Mouse (Mus musculus) c-Kit-negative CD71-positive TER-119-positive erythroid progenitor cells, embryonic 14.5 days (primary cell): ENCODE measurements around the gene Rbm4.
"Not testable (repeated sequence)": the region's sequence is repeated elsewhere in the genome, so short reads cannot be mapped to it uniquely, and the experiment has no call there.

ENCODE experiments used
- DNase-seq: peaks from one replicate; pipeline ENCODE4 v3.0.0-alpha.2; 2013; ENCODE audit warnings: low read depth, low spot score

Rbm4 gene

DNA sequence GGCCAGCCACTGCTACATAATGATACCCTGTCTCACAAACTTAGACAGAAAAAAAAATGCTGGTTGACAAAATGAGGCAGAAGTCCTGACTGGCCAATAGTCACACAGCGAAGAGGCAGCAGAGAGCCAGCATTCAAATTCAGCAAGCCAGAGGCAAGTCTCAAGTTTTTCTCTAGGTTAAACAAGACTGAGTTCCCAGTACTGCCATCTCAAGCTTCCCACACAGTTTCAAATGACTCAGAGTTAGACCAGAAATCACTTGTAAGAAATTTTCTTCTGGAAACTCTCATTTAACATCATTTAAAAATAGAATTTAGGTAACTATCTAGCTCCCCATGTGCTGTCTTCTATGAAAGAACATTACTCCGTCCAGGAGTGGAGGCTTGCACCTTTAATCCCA, 4.1 kb upstream of the Rbm4 start:
- no peak for DNase-seq

DNA sequence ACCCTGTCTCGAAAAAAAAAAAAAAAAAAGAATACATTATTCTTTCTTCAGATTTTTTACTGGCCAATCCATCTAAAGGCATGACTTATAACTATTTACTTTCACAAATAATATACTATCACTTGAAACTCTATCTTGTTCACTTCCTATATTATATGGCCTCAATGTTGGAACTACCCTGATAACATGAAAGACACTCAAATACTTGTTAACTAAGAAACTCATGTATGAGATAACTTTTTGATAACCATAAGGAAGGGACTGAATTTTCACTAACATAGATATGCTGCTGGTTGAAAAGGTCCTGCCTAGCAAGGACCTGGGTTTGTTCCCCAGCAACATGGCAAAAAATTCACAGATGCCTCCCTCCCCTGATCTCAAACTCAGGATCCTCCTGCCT, 2.2 kb upstream of the Rbm4 start:
- no peak for DNase-seq

DNA sequence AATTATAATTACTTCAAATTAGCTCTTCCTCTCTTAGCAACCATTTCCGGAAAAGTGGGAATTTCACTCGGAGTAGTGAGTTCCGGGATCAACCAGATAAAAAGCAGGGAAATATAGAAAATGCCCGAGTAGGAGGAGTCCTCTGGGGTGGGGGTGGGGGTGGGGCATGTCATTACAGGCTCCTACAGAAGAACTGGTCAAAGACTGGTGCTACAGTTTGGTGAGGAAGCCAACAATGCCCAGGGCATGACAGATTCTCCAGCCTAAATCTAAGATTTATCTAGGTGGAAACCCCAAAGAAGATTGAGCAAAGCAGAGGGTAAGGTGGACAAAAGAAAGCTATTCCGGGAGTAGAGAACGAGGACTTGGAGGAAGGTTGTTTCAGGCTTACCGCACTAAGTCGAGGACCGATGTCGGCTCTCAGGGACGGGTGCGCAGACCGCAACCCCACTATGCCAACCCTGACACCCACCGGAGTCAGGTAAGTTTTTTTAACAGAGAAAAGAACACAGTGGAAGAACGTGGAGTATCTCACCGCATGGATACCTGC, 345 bp downstream of the Rbm4 start:
- no peak for DNase-seq

DNA sequence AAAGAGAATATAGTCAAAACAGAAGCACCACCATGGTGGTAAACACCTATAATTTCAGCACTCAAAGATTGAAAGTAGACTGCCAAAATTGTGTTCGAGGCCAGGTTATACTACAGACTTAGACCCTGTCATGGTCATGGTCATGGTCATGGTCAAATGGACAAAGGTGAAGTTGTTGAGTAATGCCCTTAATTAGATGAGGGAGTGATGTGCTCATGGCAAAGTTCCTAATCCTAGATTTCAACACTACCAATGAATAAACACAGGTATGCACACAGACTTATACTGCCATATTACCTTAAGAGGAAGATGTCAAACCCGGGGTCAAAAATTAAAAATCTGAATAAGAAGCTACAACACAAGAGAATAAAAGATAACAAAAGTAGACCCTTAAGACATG, 7.4 kb downstream of the Rbm4 start:
- DNase-seq, result no peak

DNA sequence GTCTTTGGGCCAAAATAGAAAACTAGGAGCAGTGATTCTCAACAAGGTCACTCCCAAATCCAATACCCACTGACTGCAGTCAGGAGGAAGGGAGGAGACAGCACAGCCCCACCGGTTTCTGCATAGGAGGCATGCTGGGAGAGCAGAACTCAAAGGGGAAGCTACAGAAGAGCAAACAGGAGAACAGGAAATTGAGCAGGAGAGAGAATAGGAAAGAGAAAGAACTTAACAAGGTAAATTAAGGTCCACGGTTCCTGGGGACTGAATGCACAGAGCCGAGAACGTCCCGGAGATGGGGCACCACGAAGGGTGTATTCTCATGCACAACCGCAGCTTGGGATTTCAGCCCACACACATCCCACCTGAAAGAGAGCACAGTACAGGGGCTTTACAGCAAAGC, 8.5 kb downstream of the Rbm4 start:
- no peak for DNase-seq

DNA sequence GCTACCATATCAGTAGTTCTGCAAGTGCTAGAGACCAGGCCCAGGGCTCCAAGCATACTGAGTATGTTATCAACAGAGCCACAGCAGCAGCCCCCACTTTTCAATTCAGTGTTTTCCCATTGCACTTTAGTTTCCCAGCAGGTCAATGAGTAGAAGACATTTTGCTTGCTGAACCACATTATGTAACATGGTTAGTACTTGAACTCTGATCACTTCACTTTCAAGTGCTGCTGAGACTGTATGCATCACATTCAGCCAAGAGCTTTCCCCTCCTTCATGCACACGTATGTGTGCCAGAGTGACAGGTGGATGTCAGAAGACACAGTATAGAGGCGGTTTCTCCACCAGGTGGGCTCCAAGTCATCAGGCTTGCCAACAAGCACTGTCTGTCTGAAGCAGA, 10.8 kb downstream of the Rbm4 start:
- no peak for DNase-seq

DNA sequence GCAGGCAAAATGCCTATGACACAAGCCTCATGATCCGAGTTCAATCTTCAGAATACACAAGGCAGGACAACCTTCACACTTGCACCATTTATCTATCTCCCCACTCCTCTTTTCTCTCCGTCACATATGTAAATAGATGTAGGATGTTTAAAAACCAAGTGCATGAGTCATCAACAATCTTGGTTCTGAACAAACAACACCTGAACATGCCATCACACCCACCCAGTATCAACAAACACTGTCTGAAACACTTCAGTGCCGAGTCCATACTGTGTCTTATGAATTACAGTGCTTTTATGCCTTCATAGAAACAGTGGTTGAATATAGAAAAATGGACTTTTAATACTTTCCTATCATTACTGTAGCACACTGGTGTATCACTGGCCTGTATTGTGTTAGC, 20.9 kb downstream of the Rbm4 start:
- DNase-seq, result no peak

DNA sequence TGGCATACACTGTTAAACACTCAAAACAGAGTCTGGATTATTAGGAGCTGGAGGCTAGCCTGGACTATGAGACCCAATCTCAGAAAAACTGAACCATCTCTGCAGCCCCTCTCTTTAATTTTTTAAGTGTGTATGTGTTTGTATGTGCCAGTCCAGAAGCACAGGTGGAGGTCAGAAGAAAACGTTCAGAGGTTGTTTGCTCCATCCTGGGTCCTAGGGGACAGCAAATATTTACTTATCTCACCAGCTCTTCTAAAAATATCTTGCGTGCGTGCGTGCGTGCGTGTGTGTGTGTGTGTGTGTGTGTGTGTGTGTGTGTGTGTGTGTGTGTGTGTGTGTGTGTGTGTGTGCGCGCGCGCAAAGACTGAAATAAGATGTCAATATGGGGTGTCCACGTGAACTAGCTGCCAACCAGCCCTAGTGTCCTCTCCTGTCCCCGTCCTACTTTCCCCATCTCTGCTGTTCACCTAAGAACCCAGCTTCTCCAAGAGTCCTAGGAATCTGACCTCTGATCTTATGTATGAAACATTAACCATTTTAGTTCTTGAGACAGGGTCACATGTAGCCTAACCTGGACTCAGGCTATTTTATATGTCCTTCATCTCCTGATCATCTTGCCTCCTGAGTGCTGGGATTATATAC, 26.1 kb downstream of the Rbm4 start:
- no peak for DNase-seq

DNA sequence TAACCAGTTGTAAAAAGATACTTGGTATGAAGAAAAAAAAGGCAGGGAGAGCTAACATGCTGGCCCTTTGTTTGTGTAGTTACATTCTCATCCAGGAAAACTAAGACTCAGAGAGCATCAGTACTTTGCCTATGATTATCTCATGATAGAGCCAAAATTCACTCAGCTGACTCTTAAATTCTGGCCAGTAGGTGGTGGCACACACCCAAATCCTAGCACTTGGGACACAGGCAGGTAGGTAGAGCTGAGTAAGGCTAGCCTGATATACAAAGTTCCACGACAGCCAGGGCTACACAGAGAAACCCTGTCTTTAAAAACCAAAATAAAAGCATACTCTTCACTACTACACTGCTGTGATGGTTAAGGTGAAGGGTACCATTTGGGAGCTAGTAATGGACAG, 30.8 kb downstream of the Rbm4 start:
- no peak for DNase-seq

DNA sequence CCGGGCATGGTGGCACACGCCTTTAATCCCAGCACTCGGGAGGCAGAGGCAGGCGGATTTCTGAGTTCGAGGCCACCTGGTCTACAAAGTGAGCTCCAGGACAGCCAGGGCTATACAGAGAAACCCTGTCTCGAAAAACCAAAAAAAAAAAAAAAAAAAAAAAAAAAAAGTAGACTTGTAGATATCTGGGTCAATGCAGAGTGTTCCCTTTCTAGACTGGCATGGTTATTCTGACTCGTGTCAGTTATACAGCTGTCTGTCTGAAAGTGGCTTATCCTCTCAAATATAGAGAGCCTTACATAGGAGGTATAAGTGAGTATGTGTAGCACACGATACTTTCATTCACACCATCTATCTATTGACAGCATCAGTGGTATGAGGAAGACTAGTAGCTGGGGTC, 33.2 kb downstream of the Rbm4 start:
- DNase-seq, result not testable (repeated sequence)

DNA sequence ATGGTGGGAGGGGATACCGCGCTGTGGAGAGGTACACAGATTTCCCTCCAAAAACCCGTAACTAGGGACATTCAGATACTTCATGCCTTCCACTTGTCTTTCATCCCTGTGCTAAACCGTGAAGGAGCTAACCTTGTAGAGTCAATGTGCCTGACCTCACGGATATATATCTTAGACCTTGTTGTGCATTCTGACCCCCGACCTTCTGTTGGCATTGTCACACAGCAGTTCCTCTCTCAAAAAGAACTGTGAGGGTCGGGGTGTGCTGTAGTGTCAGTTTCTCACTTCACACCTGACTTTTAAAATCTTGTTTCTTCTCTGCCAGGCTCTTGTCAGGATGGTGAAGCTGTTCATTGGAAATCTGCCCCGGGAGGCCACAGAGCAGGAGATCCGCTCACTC, 36.8 kb downstream of the Rbm4 start:
- no peak for DNase-seq

DNA sequence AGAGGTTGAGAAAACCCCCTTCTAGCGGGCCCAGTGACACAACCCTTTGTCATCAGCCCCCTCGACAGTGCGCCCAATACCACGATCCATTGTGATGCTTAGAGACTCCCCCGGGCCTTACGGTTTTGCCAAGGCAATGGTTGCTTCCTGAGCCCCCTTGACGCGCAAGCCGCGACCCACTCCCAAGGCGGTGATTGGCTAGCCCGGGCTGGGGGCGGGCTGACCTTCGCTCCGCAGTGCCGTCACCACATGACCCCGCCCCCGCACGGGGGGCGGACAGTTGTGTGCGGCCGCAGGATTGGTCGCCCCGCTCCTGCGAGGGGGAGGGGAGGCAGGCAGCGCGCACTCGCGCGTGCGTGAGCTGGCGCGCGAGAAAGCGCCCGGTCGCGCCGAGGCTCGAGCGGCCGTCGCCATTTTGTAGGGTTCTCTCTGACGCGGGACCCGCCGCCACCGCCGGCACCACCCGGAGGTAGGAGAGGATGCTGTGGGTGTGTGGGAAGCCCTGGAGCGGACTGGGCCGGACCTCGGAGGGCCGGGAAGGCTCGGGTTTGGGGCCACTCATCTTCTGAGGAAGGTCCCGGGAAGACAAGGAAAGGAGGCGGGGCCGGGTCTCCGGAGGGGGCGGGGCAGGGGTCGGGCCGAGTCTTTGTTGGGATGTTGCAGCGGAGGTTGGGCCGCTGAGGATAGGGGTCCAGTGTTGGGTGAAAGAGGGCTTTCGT, 37.3 kb downstream of the Rbm4 start, which contains the start of gene Rbm4b:
Rbm4b (plus strand) TSS at position 305 of the 719 bp plus-strand sequence.
- peak; percentile 73 for DNase-seq

DNA sequence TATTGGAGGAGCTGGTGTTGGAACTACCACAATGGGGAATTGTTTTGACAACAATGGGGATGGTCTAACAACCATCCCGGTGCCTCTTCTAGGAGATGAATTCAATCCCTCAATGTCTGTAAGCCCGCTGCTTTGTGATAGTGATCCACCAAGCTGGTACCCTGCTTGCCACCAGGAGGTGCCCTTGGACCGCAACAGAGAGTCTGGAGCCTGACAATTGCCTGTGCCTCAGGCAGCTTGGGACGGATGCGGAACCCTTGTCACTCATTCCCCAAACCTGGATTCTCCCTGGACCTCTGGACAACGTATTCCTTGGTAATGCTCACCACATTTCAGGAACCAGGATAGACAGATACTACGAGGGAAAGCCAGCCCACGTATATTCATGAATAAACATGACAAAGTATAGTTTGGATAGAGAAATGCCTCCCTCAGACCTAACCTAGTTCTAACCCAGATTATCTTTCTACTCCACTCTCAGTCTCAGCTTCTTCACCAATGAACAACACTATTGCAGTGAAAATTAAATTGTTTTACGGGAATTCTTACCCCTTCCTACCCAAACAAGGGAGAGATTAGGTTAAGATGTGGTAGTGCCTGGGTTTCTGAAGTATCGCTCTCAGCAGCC, 38.0 kb downstream of the Rbm4 start:
- peak; percentile 77 for DNase-seq

DNA sequence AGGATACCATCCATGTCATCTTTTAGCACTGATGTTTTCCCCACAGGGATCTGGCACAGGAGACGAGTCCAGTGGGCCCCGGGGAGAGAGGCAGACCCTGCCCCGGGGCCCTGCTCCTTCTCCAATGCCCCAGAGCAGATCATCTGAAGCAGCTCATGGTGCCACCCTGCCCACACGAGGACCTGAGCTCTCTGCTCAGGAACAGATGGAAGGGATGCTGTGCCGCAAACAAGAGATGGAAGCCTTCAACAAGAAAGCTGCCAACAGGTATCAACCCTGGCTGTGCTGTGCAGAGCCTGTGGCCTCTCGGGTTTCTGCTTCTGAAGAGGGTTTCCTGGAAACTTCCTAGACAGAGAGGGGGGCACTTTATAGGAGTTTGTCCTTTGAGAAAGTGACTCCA, 43.7 kb downstream of the Rbm4 start:
- DNase-seq, result no peak

DNA sequence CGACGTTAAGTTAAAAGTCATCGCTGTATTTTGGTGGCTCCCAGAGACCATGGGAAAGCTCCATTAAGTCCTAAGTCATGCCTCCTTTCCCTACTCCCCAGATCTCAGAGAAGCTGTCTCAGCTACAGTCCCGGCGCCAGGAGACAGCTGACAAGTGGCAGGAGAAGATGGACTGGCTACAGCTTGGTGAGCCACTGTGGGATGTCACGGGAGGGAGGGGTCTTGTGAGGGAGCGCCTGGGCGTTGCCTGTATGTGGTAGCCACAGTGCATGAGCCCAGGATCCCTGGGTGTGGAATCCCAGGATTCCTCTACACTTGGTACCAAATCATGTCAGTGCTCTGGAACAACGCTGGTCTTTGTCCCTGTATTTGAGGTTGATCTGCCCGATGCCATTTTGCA, 45.2 kb downstream of the Rbm4 start:
- no peak for DNase-seq

DNA sequence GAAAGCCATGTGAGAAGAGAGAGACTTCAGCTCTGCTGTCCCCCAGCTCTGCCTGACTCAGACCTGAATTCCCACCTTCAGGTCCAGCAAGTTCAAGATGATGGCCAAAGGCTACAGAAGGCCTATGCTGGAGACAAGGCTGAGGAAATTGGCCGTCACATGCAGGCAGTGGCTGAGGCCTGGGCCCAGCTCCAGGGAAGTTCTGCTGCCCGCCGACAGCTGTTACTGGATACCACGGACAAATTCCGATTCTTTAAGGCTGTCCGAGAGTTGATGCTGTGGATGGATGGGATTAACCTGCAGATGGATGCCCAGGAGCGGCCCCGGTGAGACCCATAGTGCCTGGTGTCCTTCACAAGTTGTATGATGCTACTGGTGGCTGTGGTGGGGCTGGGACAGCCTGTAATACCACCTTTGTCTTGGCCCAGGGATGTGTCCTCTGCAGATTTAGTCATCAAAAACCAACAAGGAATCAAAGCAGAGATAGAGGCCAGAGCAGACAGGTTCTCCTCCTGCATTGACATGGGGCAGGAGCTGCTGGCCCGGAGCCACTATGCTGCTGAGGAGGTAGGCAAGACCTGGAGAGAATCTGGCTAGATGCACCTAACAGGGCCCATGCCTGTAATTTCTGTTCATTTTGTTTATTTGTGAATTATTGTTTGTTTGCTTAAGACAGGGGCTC, 45.9 kb downstream of the Rbm4 start:
- DNase-seq, result no peak

DNA sequence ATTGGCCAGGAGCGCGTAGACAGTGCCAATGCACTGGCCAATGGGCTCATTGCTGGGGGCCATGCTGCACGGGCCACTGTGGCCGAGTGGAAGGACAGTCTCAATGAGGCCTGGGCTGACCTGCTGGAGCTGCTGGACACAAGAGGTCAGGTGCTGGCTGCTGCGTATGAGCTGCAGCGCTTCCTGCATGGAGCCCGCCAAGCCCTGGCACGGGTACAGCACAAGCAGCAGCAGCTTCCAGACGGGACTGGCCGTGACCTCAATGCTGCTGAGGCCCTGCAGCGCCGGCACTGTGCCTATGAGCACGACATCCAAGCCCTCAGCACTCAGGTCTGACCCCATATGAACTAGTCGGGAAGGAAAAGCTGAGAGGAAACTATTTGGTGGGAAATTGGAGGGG, 47.1 kb downstream of the Rbm4 start:
- no peak for DNase-seq

DNA sequence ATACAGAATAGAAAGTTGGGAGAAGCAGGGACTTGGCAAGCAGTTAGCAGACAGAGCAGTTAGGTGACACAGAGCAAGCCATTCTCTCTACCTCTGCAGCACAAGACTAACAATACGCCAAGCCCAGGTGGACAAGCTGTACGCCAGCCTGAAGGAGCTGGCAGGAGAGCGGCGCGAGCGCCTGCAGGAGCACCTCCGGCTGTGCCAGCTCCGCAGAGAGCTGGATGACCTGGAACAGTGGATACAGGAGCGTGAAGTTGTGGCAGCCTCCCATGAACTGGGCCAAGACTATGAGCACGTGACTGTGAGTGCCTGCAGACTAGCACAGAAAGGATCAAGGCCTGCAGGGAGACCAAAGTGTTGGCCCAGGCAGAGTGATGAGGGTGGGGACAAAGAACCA, 48.0 kb downstream of the Rbm4 start:
- DNase-seq, result no peak

DNA sequence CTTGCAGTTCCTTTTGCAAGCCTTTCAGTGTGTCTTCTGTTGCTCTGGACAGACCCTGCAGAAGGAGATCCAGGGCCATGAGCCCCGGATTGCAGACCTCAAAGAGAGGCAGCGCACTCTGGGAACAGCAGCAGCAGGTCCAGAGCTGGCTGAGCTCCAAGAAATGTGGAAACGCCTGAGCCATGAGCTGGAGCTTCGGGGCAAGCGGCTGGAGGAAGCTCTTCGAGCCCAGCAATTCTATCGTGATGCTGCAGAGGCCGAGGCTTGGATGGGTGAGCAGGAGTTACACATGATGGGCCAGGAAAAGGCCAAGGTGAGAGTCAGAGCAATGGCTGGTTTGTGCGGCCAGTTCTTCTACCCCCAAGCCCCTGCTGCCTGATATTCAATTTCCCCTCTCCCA, 48.6 kb downstream of the Rbm4 start:
- no peak for DNase-seq

DNA sequence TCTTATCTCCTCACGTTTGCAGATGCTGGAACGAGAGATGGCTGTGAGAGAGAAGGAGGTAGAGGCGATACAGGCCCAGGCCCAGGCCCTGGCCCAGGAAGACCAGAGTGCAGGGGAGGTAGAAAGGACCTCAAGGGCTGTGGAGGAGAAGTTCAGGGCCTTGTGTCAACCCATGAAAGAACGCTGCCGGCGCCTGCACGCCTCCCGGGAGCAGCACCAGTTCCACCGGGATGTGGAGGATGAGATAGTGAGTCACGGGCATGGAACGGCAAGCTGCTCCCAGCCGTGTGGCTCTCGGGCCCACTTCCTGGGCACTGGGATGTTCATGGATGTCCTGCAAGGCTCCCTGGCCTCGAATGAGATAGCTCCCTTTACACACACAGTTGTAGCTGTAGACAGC, 49.7 kb downstream of the Rbm4 start:
- DNase-seq, result no peak

DNA sequence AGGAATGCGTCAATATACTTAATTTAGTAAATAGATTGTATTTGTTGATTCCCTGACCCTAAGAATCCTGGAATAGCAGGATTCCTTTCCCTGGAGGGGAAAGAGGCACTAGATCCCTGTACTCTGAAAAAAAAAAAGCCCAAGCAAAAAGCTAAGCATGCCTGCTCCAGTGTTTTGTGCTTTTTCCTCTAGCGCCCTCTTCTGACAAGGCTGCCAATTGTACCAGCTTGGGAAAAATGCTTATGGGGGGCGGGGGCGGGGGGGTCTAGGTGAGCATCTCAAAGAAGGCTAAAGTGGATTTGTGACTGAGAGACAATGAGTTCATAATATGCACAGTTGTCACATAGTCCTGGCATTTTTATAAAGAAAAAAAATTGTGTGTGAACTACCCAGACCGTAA, 50.2 kb downstream of the Rbm4 start:
- no peak for DNase-seq

DNA sequence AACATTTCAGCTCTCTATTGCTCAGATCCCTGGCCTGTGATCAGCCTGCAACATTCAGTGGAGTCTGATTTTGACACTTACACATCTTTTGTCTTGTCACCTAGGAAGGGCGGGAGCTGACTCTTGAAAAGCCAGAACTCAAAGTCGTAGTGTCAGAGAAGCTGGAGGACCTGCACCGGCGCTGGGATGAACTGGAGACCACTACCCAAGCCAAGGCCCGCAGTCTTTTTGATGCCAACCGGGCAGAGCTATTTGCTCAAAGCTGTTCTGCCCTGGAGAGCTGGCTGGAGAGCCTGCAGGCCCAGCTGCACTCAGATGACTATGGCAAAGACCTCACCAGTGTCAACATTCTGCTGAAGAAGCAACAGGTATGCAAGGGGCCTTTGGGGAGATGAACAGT, 51.5 kb downstream of the Rbm4 start:
- no peak for DNase-seq
